Mouse (Mus musculus): ENCODE results near the gene Ralgapb. TPM values are rescaled to one million over a fixed set of nuclear protein-coding genes. Genes with fewer than 3 reads are reported as not detected.

The Ralgapb gene
- polyA plus RNA-seq, 1 experiment: 49.5 TPM

- no peaks in the 10 kb centered on the region for H3K4me1 ChIP-seq (ENCODE audit: control insufficient read depth, insufficient read depth, low read length)
- H3K4me3 ChIP-seq (ENCODE audit: insufficient read depth, low read length): no peak overlapping the region
- no peak overlapping the region for H3K27ac ChIP-seq (ENCODE audit: insufficient read depth, low read length)
- TF ChIP-seq POLR2A (IDR thresholded peaks at IDR 0.05; ENCODE audit: low read depth, low read length) (no peak), CTCF (IDR thresholded peaks at IDR 0.05; ENCODE audit: borderline replicate concordance, insufficient read depth, low read length) (no peak)
Observed at GRCm38 (mm10) chr2:158534559-158534958, 124.9 kb downstream of the Ralgapb start.

GRCm38 (mm10) chr2:158539433-158540305 is 130.0 kb downstream of the Ralgapb start:
- Histone ChIP-seq H3K4me1 (ENCODE audit: control insufficient read depth, insufficient read depth, low read length) (no peaks in the 10 kb centered on the region), H3K4me3 (ENCODE audit: insufficient read depth, low read length) (no peak overlapping the region), H3K27ac (ENCODE audit: insufficient read depth, low read length) (no peak overlapping the region)
- TF ChIP-seq POLR2A (IDR thresholded peaks at IDR 0.05; ENCODE audit: low read depth, low read length) (no peak), CTCF (IDR thresholded peaks at IDR 0.05; ENCODE audit: borderline replicate concordance, insufficient read depth, low read length) (no peak)

- Histone ChIP-seq H3K4me3 (ENCODE audit: insufficient read depth, low read length) (no peak overlapping the region), H3K27ac (ENCODE audit: insufficient read depth, low read length) (no peak overlapping the region), H3K4me1 (ENCODE audit: control insufficient read depth, insufficient read depth, low read length) (no peaks in the 10 kb centered on the region)
- TF ChIP-seq CTCF (IDR thresholded peaks at IDR 0.05; ENCODE audit: borderline replicate concordance, insufficient read depth, low read length): no peak
- no peak for TF ChIP-seq POLR2A (IDR thresholded peaks at IDR 0.05; ENCODE audit: low read depth, low read length)
Observed at GRCm38 (mm10) chr2:158541286-158541685, 131.6 kb downstream of the Ralgapb start.

- no peak for TF ChIP-seq CTCF (IDR thresholded peaks at IDR 0.05; ENCODE audit: borderline replicate concordance, insufficient read depth, low read length)
- TF ChIP-seq POLR2A (IDR thresholded peaks at IDR 0.05; ENCODE audit: low read depth, low read length): no peak
- H3K4me1 ChIP-seq (ENCODE audit: control insufficient read depth, insufficient read depth, low read length): no peaks in the 10 kb centered on the region
- H3K4me3 ChIP-seq (ENCODE audit: insufficient read depth, low read length): no peak overlapping the region
- no peak overlapping the region for H3K27ac ChIP-seq (ENCODE audit: insufficient read depth, low read length)
Observed at GRCm38 (mm10) chr2:158545266-158545665, 135.6 kb downstream of the Ralgapb start.

GRCm38 (mm10) chr2:158546751-158547150 is 137.1 kb downstream of the Ralgapb start:
- no peaks in the 10 kb centered on the region for H3K4me1 ChIP-seq (ENCODE audit: control insufficient read depth, insufficient read depth, low read length)
- no peak overlapping the region for H3K4me3 ChIP-seq (ENCODE audit: insufficient read depth, low read length)
- no peak overlapping the region for H3K27ac ChIP-seq (ENCODE audit: insufficient read depth, low read length)
- TF ChIP-seq POLR2A (IDR thresholded peaks at IDR 0.05; ENCODE audit: low read depth, low read length): no peak
- TF ChIP-seq CTCF (IDR thresholded peaks at IDR 0.05; ENCODE audit: borderline replicate concordance, insufficient read depth, low read length): peak; percentile 77

Other genes with a start within 250 kb of the Ralgapb start
- gene D630003M21Rik, start 180.6 kb upstream of the Ralgapb start, polyA plus RNA-seq (2011; ENCODE audit: insufficient read length, low read depth, missing spikeins): 0.17 and 0.61 TPM in 2 replicates
- not detected in 2 replicates for gene Bpi, start 151.8 kb upstream of the Ralgapb start, polyA plus RNA-seq (2011; ENCODE audit: insufficient read length, low read depth, missing spikeins)
- 0.47 and 2.7 TPM in 2 replicates for gene Lbp, start 103.4 kb upstream of the Ralgapb start, polyA plus RNA-seq (2011; ENCODE audit: insufficient read length, low read depth, missing spikeins)
- 0.54 and 1.3 TPM in 2 replicates for gene Snhg11, start 34.2 kb upstream of the Ralgapb start, polyA plus RNA-seq (2011; ENCODE audit: insufficient read length, low read depth, missing spikeins)
- not detected in 2 replicates for gene Adig, start 92.8 kb downstream of the Ralgapb start, polyA plus RNA-seq (2011; ENCODE audit: insufficient read length, low read depth, missing spikeins)
- not detected in 2 replicates for gene Arhgap40, start 102.9 kb downstream of the Ralgapb start, polyA plus RNA-seq (2011; ENCODE audit: insufficient read length, low read depth, missing spikeins)
- gene Slc32a1, start 200.9 kb downstream of the Ralgapb start, polyA plus RNA-seq (2011; ENCODE audit: insufficient read length, low read depth, missing spikeins): not detected in 2 replicates
- 4.3 and 5.6 TPM in 2 replicates for gene Actr5, start 215.0 kb downstream of the Ralgapb start, polyA plus RNA-seq (2011; ENCODE audit: insufficient read length, low read depth, missing spikeins)